Mouse (Mus musculus) heart, adult 2 months (tissue): ENCODE results near the gene Klk11. TPM values are rescaled to one million over a fixed set of nuclear protein-coding genes. Genes with fewer than 3 reads are reported as not detected.
A peak's percentile ranks its signal among the peaks of the same experiment; 100 is the strongest.

ENCODE experiments used
- DNase-seq, 2 experiments: peaks; one replicate each; pipeline ENCODE4 v3.0.0; 2021
- H3K27ac ChIP-seq: fragments of 200-600 bp; 2 replicates; pipeline ENCODE4 v1.8.1; 2022
- H3K27me3 ChIP-seq: fragments of 200-500 bp; 2 replicates; pipeline ENCODE4 v1.6.1; 2012; ENCODE audit warnings: mild to moderate bottlenecking, low read length, inconsistent platforms, mixed read lengths; ENCODE audit not compliant: control insufficient read depth, insufficient read depth
- H3K36me3 ChIP-seq: fragments of 200-500 bp; 2 replicates; pipeline ENCODE4 v1.6.1; 2012; ENCODE audit warnings: low read length, inconsistent platforms; ENCODE audit not compliant: control insufficient read depth, insufficient read depth
- H3K4me1 ChIP-seq: fragments of 200-500 bp; 2 replicates; pipeline ENCODE4 v1.6.1; 2011; ENCODE audit warnings: low read length; ENCODE audit not compliant: control insufficient read depth, insufficient read depth
- H3K4me3 ChIP-seq: fragments of 200-600 bp; 2 replicates; pipeline ENCODE4 v1.8.1; 2022
- H3K79me2 ChIP-seq: fragments of 200-500 bp; replicated peaks from 2 replicates; pipeline ENCODE4 v1.6.1; 2012; ENCODE audit warnings: mild to moderate bottlenecking, inconsistent platforms, low read length, moderate library complexity, mixed read lengths; ENCODE audit not compliant: control insufficient read depth, insufficient read depth
- H3K9ac ChIP-seq: fragments of 200-500 bp; 2 replicates; pipeline ENCODE4 v1.6.1; 2012; ENCODE audit warnings: low read depth, mild to moderate bottlenecking, control low read depth, inconsistent platforms, low read length, mixed read lengths
- CTCF ChIP-seq: fragments of 200-600 bp; IDR thresholded peaks from 2 replicates; pipeline ENCODE4 v1.8.1; 2022; ENCODE audit warnings: antibody characterized with exemption, mild to moderate bottlenecking, moderate library complexity
- EP300 ChIP-seq: fragments of 200-500 bp; IDR thresholded peaks from 2 replicates; pipeline ENCODE4 v1.6.1; 2011; ENCODE audit warnings: low read depth, low read length, control low read depth; ENCODE audit not compliant: insufficient read depth
- POLR2A ChIP-seq: fragments of 200-500 bp; IDR thresholded peaks from 2 replicates; pipeline ENCODE4 v1.6.1; 2011; ENCODE audit warnings: mild to moderate bottlenecking, low read depth, low read length, control low read depth; ENCODE audit not compliant: insufficient read depth
- WGBS: fragments of 180-500 bp; shearing (Covaris S2); methylation state at CpG from one replicate; pipeline ENCODE4 v1.1.7; 2018; 5-methylcytosine and 5-hydroxymethylcytosine counted together
- intact Hi-C: fragments of 180-260 bp; cut with DNase I; formaldehyde crosslinking; loops from one replicate; pipeline ENCODE4 v1.15.1; 2025
- long read RNA-seq: library from polyadenylated mRNA; stranded (forward); transcript quantifications from one replicate; pipeline ENCODE4 v2.0.0, GENCODE M21; 2021
- polyA plus RNA-seq: library from polyadenylated mRNA; depleted of rRNA; stranded (reverse); fragments of >200 nt; gene quantifications from 2 replicates; pipeline ENCODE4 v1.2.3, GENCODE M21; 2012; rRNA removed
- total RNA-seq, 2 experiments: library from RNA; stranded (reverse); gene quantifications; 2 replicates each; pipeline ENCODE4 v1.2.3; 2021

The Klk11 gene
- total RNA-seq, result under 1 TPM; 0.25 to 0.44 TPM
- polyA plus RNA-seq, result 0.20 and 0.78 TPM in 2 replicates
- long read RNA-seq, result 0 reads

- Histone ChIP-seq H3K4me1 (no peaks in the 10 kb centered on the region), H3K9ac (no peak within 1 kb of the TSS), H3K27me3 (no peaks in the 10 kb centered on the region), H3K79me2 (no peaks in the 10 kb centered on the region), H3K27ac (no peak within 1 kb of the TSS), H3K36me3 (no peaks in the 10 kb centered on the region), H3K4me3 (no peak within 1 kb of the TSS)
- TF ChIP-seq POLR2A (no peak), EP300 (no peak), CTCF (no peak)
- no peak for DNase-seq
- intact Hi-C loops, result no loop called here
- 92% methylated on average over 5 of the region's 5 CpGs for WGBS
Measured at GRCm38 (mm10) chr7:43774364-43774763, at the start of gene Klk11. Klk11 (plus strand) TSS chr7:43774604.

GRCm38 (mm10) chr7:43747788-43748187 is 26.6 kb upstream of the Klk11 start:
- Histone ChIP-seq H3K9ac (no peak overlapping the region), H3K27me3 (no peaks in the 10 kb centered on the region), H3K4me1 (peaks cover 5% of the 10 kb centered on the region), H3K27ac (peak overlapping the region; percentile 32), H3K4me3 (no peak overlapping the region), H3K79me2 (no peaks in the 10 kb centered on the region), H3K36me3 (peaks cover 3% of the 10 kb centered on the region; the same call in 1 of the 2 replicates)
- DNase-seq, result peak; percentile 38 to 58
- intact Hi-C loops, result loop anchor here (5.0 kb wide), 1 partner anchor 65 kb away; no protein-coding TSS in a partner anchor
- WGBS, result 31% methylated on average over 1 of the region's 1 CpGs
- TF ChIP-seq CTCF (no peak), EP300 (no peak), POLR2A (no peak)

- H3K27me3 ChIP-seq, result no peaks in the 10 kb centered on the region
- 27% methylated on average over 2 of the region's 2 CpGs for WGBS
- H3K79me2 ChIP-seq, result no peaks in the 10 kb centered on the region
- no peaks in the 10 kb centered on the region for H3K36me3 ChIP-seq
- no peak overlapping the region for H3K9ac ChIP-seq
- no peak overlapping the region for H3K27ac ChIP-seq
- H3K4me3 ChIP-seq, result no peak overlapping the region
- peaks cover 5% of the 10 kb centered on the region for H3K4me1 ChIP-seq
- DNase-seq, result no peak
- intact Hi-C loops, result no loop called here
- TF ChIP-seq CTCF (no peak), POLR2A (no peak), EP300 (no peak)
Measured at GRCm38 (mm10) chr7:43752806-43753205, 21.6 kb upstream of the Klk11 start.

GRCm38 (mm10) chr7:43766484-43766883 is 7.9 kb upstream of the Klk11 start:
- H3K9ac ChIP-seq, result no peak overlapping the region
- 55% methylated on average over 8 of the region's 8 CpGs for WGBS
- no peaks in the 10 kb centered on the region for H3K27me3 ChIP-seq
- H3K79me2 ChIP-seq, result no peaks in the 10 kb centered on the region
- H3K4me3 ChIP-seq, result no peak overlapping the region
- no peak overlapping the region for H3K27ac ChIP-seq
- H3K36me3 ChIP-seq, result no peaks in the 10 kb centered on the region
- no peak for DNase-seq
- H3K4me1 ChIP-seq, result no peaks in the 10 kb centered on the region
- TF ChIP-seq EP300, result no peak
- no peak for TF ChIP-seq POLR2A
- TF ChIP-seq CTCF, result no peak
- intact Hi-C loops, result loop anchor here (5.0 kb wide), 1 partner anchor 84 kb away; no protein-coding TSS in a partner anchor

GRCm38 (mm10) chr7:43768597-43768996 is 5.8 kb upstream of the Klk11 start, which contains the start of gene Klk12:
Klk12 (plus strand) TSS chr7:43768897.
- H3K4me3 ChIP-seq, result no peak within 1 kb of the TSS
- no peak within 1 kb of the TSS for H3K27ac ChIP-seq
- TF ChIP-seq POLR2A, result no peak
- no peak for TF ChIP-seq EP300
- no peak for TF ChIP-seq CTCF
- intact Hi-C loops, result loop anchor here (5.0 kb wide), 1 partner anchor 86 kb away; no protein-coding TSS in a partner anchor
- H3K27me3 ChIP-seq, result no peaks in the 10 kb centered on the region
- H3K9ac ChIP-seq, result no peak within 1 kb of the TSS
- DNase-seq, result no peak
- H3K4me1 ChIP-seq, result no peaks in the 10 kb centered on the region
- H3K79me2 ChIP-seq, result no peaks in the 10 kb centered on the region
- 72% methylated on average over 4 of the region's 4 CpGs for WGBS
- H3K36me3 ChIP-seq, result no peaks in the 10 kb centered on the region

GRCm38 (mm10) chr7:43769636-43770035 is 4.8 kb upstream of the Klk11 start:
- TF ChIP-seq POLR2A (no peak), CTCF (no peak), EP300 (no peak)
- 84% methylated on average over 8 of the region's 8 CpGs for WGBS
- no peak overlapping the region for H3K27ac ChIP-seq
- H3K4me3 ChIP-seq, result no peak overlapping the region
- intact Hi-C loops, result loop anchor here (5.0 kb wide), 1 partner anchor 87 kb away; no protein-coding TSS in a partner anchor
- H3K79me2 ChIP-seq, result no peaks in the 10 kb centered on the region
- peak in 1 of 2 experiments; percentile 0 for DNase-seq
- no peaks in the 10 kb centered on the region for H3K4me1 ChIP-seq
- no peaks in the 10 kb centered on the region for H3K27me3 ChIP-seq
- H3K9ac ChIP-seq, result no peak overlapping the region
- H3K36me3 ChIP-seq, result no peaks in the 10 kb centered on the region
